8 mouse cellular contexts compared by ENCODE assay signal in the genomic region with DNA sequence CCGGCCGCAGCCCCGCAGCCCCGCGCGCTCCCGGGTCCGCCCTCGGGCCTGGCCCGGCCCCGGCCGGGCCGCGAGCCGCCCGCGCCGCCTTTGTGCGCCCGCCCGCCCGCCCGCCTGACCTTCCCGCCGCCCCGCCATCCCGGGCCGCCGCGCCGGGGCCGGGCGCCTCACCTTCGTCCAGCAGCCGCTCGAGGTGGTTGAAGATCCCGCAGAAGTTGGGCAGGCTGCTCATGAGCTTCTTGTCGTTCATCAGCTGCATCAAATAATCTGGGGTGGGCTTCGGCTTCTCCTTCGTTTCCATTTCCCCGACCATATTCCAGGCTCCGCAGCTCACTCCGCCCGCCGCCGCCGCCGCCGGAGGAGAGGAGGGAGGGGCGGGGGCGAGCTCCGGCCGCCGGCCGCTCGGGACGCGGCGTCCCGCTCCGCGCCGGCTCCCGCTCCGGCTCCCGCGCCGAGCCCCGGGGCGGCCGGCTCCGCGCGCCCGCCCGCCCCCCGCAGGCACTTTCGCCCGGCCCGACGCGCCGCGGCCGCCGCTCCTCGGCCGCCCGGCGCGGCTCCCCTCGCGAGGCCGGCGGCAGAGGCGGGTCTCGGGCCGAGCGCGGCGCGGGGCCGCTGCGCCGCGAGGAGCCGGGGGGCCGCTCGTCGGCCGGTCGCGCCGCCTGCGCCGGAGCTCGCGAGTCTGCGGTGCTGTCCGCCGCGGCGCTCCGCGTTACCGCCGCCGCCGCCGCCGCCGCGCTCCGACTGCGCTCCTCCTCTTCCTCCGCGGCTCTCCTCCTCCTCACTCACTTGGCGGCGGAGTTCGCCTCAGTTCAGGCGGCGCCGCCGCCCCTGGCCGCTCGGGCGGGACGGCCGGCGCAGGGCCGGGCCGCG. TPM values are rescaled to one million over a fixed set of nuclear protein-coding genes. Genes with fewer than 3 reads are reported as not detected.
DNase-seq lines count a peak whose midpoint lies in the region; ATAC-seq and TF ChIP-seq lines count a peak whose summit lies in the region.

No protein-coding gene starts in this region.

- TF ChIP-seq RAD21 in CH12.LX (IDR thresholded peaks at IDR 0.05; ENCODE audit: low read depth, low read length): no peak

- in situ Hi-C loops in CH12.LX (cut with MboI; ENCODE audit: low pct_ligation_motif_present, low pct_unique_long_range_greater_than_20kb, low sequenced_read_pairs): loop anchor here (25.0 kb wide), 2 partner anchors 231 to 431 kb away; no protein-coding TSS in a partner anchor

- no peaks in the 10 kb centered on the region for H3K9me3 ChIP-seq in CH12.LX (replicated peaks; ENCODE audit: low read length)
- H3K9me3 ChIP-seq in erythroblast, embryonic 14.5 days (ENCODE audit: control insufficient read depth, low read length): no peaks in the 10 kb centered on the region
- no peaks in the 10 kb centered on the region for H3K9me3 ChIP-seq in heart, embryonic 15.5 days (replicated peaks)
- H3K9me3 ChIP-seq in liver, embryonic 16.5 days (replicated peaks; ENCODE audit: control insufficient read depth, low read length): no peaks in the 10 kb centered on the region
- no peaks in the 10 kb centered on the region for H3K9me3 ChIP-seq in neural tube, embryonic 13.5 days

- DNase-seq in CH12.LX (ENCODE audit: extremely low read depth): peak; percentile 58
- DNase-seq in brain, embryonic 14.5 days (ENCODE audit: low read depth): peak; percentile 90
- DNase-seq in kidney, postnatal 10 days: peak; percentile 90
- DNase-seq in testis, postnatal 14 days (ENCODE audit: low spot score): peak; percentile 77

- no peak for TF ChIP-seq EP300 in CH12.LX (IDR thresholded peaks at IDR 0.05; ENCODE audit: low read length)

- peak overlapping the region; percentile 3; the same call in 1 of the 2 replicates for H3K4me2 ChIP-seq in CH12.LX (ENCODE audit: insufficient read depth, low read depth, poor library complexity, severe bottlenecking)
- peak overlapping the region; percentile 67 for H3K4me2 ChIP-seq in heart, embryonic 15.5 days
- H3K4me2 ChIP-seq in liver, embryonic 16.5 days (ENCODE audit: low read depth, low read length): peak overlapping the region; percentile 92
- peak overlapping the region; percentile 68 for H3K4me2 ChIP-seq in neural tube, embryonic 13.5 days

- WGBS in heart, embryonic 15.5 days: under 1% methylated on average over 96 of the region's 153 CpGs
- 1% methylated on average over 22 of the region's 153 CpGs for WGBS in liver, embryonic 16.5 days (ENCODE audit: insufficient replicate concordance)
- under 1% methylated on average over 96 of the region's 153 CpGs for WGBS in neural tube, embryonic 13.5 days

- H3K27ac ChIP-seq in CH12.LX (ENCODE audit: insufficient read depth, low read depth): peak overlapping the region; percentile 80
- H3K27ac ChIP-seq in heart, embryonic 15.5 days: peak overlapping the region; percentile 99
- H3K27ac ChIP-seq in liver, embryonic 16.5 days (ENCODE audit: low read length): peak overlapping the region; percentile 94
- H3K27ac ChIP-seq in neural tube, embryonic 13.5 days (replicated peaks): peak overlapping the region; percentile 99

- ATAC-seq in heart, embryonic 15.5 days (replicated peaks; ENCODE audit: insufficient number of reproducible peaks, insufficient read depth, low FRiP score, low read depth): peak; percentile 67
- ATAC-seq in liver, embryonic 16.5 days (ENCODE audit: low read depth): peak; percentile 73
- ATAC-seq in neural tube, embryonic 13.5 days (ENCODE audit: low read depth): peak; percentile 51; the same call in 1 of the 2 replicates

- dilution Hi-C loops in CH12.LX (cut with MboI; ENCODE audit: extremely low pct_ligation_motif_present, extremely low pct_unique_long_range_greater_than_20kb, low sequenced_read_pairs): no loop called here

- H3K27me3 ChIP-seq in CH12.LX (replicated peaks): no peaks in the 10 kb centered on the region
- peaks cover 13% of the 10 kb centered on the region for H3K27me3 ChIP-seq in erythroblast, embryonic 14.5 days (ENCODE audit: control insufficient read depth)
- H3K27me3 ChIP-seq in heart, embryonic 15.5 days: no peaks in the 10 kb centered on the region
- H3K27me3 ChIP-seq in liver, embryonic 16.5 days (ENCODE audit: control insufficient read depth, insufficient read depth, low read depth, low read length): no peaks in the 10 kb centered on the region
- no peaks in the 10 kb centered on the region for H3K27me3 ChIP-seq in neural tube, embryonic 13.5 days

- peak overlapping the region; percentile 72 to 97 (median 78) for H3K4me3 ChIP-seq in CH12.LX (replicated peaks in 1 of 3; ENCODE audit: low read depth in 2 of 3, low read length in 2 of 3, poor library complexity in 1 of 3)
- peak overlapping the region; percentile 72 for H3K4me3 ChIP-seq in erythroblast, embryonic 14.5 days (replicated peaks)
- H3K4me3 ChIP-seq in heart, embryonic 15.5 days: peak overlapping the region; percentile 83
- H3K4me3 ChIP-seq in liver, embryonic 16.5 days (ENCODE audit: low read depth, low read length): peak overlapping the region; percentile 94
- H3K4me3 ChIP-seq in neural tube, embryonic 13.5 days: peak overlapping the region; percentile 94

- H3K9ac ChIP-seq in CH12.LX (ENCODE audit: insufficient read depth, low read depth): peak overlapping the region; percentile 85
- peak overlapping the region; percentile 99 for H3K9ac ChIP-seq in heart, embryonic 15.5 days
- H3K9ac ChIP-seq in liver, embryonic 16.5 days (ENCODE audit: low read depth, low read length): peak overlapping the region; percentile 94
- peak overlapping the region; percentile 100 for H3K9ac ChIP-seq in neural tube, embryonic 13.5 days

- H3K79me2 ChIP-seq in CH12.LX (replicated peaks; ENCODE audit: control insufficient read depth, extremely low read depth, insufficient read depth, poor library complexity, severe bottlenecking): peaks cover 28% of the 10 kb centered on the region

- TF ChIP-seq CTCF in CH12.LX (conservative IDR thresholded peaks at IDR 0.05 in 1 of 2, IDR thresholded peaks at IDR 0.05 in 1 of 2; ENCODE audit: low read depth in 2 of 2, low read length in 2 of 2): no peak
- TF ChIP-seq CTCF in brain, embryonic 14.5 days (IDR thresholded peaks at IDR 0.05; ENCODE audit: borderline replicate concordance, extremely low read depth, insufficient read depth, insufficient read length): no peak

- TF ChIP-seq POLR2A in CH12.LX (IDR thresholded peaks at IDR 0.05; ENCODE audit: low read depth, low read length): peak; percentile 56; the same call in 1 of the 2 replicates
- peak; percentile 63; the same call in 1 of the 2 replicates for TF ChIP-seq POLR2A in brain, embryonic 14.5 days (IDR thresholded peaks at IDR 0.05; ENCODE audit: borderline replicate concordance, extremely low read depth, insufficient read depth, insufficient read length, poor library complexity, severe bottlenecking)

- H3K36me3 ChIP-seq in CH12.LX (replicated peaks in 1 of 2; ENCODE audit: control insufficient read depth in 1 of 2, insufficient read depth in 1 of 2, low read length in 1 of 2): no peaks in the 10 kb centered on the region
- H3K36me3 ChIP-seq in erythroblast, embryonic 14.5 days (ENCODE audit: control insufficient read depth): peaks cover 2% of the 10 kb centered on the region; the same call in 1 of the 2 replicates
- H3K36me3 ChIP-seq in heart, embryonic 15.5 days: no peaks in the 10 kb centered on the region
- H3K36me3 ChIP-seq in liver, embryonic 16.5 days (ENCODE audit: control insufficient read depth, insufficient read depth): no peaks in the 10 kb centered on the region
- no peaks in the 10 kb centered on the region for H3K36me3 ChIP-seq in neural tube, embryonic 13.5 days

- peaks cover 0 to 28% of the 10 kb centered on the region in 2 experiments; a peak in 2 of 4 replicates for H3K4me1 ChIP-seq in CH12.LX (ENCODE audit: control insufficient read depth in 1 of 2, insufficient read depth in 2 of 2)
- H3K4me1 ChIP-seq in erythroblast, embryonic 14.5 days (ENCODE audit: control insufficient read depth): peaks cover 29% of the 10 kb centered on the region
- peaks cover 22% of the 10 kb centered on the region for H3K4me1 ChIP-seq in heart, embryonic 15.5 days (replicated peaks)
- H3K4me1 ChIP-seq in liver, embryonic 16.5 days (ENCODE audit: control insufficient read depth, low read depth, low read length): peaks cover 8% of the 10 kb centered on the region
- peaks cover 41% of the 10 kb centered on the region for H3K4me1 ChIP-seq in neural tube, embryonic 13.5 days (replicated peaks)

TF ChIP-seq in CH12.LX, 34 proteins besides CTCF, POLR2A, EP300 and RAD21:
- no peak for TF ChIP-seq MYC (IDR thresholded peaks at IDR 0.05; ENCODE audit: low read depth, low read length)
- TF ChIP-seq JUND (conservative IDR thresholded peaks at IDR 0.05; ENCODE audit: low read depth, low read length): no peak
- no peak for TF ChIP-seq ZKSCAN1 (IDR thresholded peaks at IDR 0.05; ENCODE audit: borderline replicate concordance, low read depth, low read length)
- TF ChIP-seq POLR2AphosphoS2 (IDR thresholded peaks at IDR 0.05; ENCODE audit: low read depth, low read length): no peak
- no peak for TF ChIP-seq MEF2A (IDR thresholded peaks at IDR 0.05; ENCODE audit: borderline replicate concordance, low read depth, low read length)
- TF ChIP-seq MAFK (IDR thresholded peaks at IDR 0.05; ENCODE audit: insufficient replicate concordance, low read length): no peak
- no peak for TF ChIP-seq MAX (IDR thresholded peaks at IDR 0.05; ENCODE audit: low read length)
- TF ChIP-seq UBTF (IDR thresholded peaks at IDR 0.05; ENCODE audit: low read depth, low read length): no peak
- TF ChIP-seq MAZ (IDR thresholded peaks at IDR 0.05; ENCODE audit: low read depth, low read length): no peak

RNA-seq across cellular contexts. Expression of gene Qk, which starts 0.9 kb away (rescaled TPM):
- total RNA-seq in CH12.LX (2012; rRNA removed) (20.3 and 22.2 TPM in 2 replicates), CH12.LX (2014; rRNA removed) (29.3 and 32.7 TPM in 2 replicates)
- polyA plus RNA-seq in CH12.LX (2012; ENCODE audit: insufficient read length, low read depth): 50.4 and 51.4 TPM in 2 replicates
- 203 and 234 TPM in 2 replicates for polyA plus RNA-seq in brain, embryonic 14.5 days (2012; rRNA removed)
- 0.78 and 0.82 TPM in 2 replicates for polyA plus RNA-seq in erythroblast, embryonic 14.5 days (2012)
- polyA plus RNA-seq in heart, embryonic 15.5 days (2015; fragmentation: Nextera tagmentation; extraction: Ambion mirVana): 34.3 and 43.3 TPM in 2 replicates
- 5.5 and 6.6 TPM in 2 replicates for polyA plus RNA-seq in liver, embryonic 16.5 days (2015; fragmentation: Nextera tagmentation; extraction: Ambion mirVana)
- 45.6 and 48.1 TPM in 2 replicates for polyA plus RNA-seq in neural tube, embryonic 13.5 days (2015; fragmentation: Nextera tagmentation; extraction: Ambion mirVana)

Comparison
In these comparisons a context has a peak if more than half of its experiments do, and no peak if none do; other contexts are left out.
1. Peak in every context shown above with its lines: DNase-seq, ATAC-seq, H3K4me3 ChIP-seq and H3K27ac ChIP-seq.
2. H3K4me2 ChIP-seq: peak in every context shown above with its lines; median percentile 92 in liver, embryonic 16.5 days; 68 in neural tube, embryonic 13.5 days; 67 in heart, embryonic 15.5 days; 3 in CH12.LX.